Mouse (Mus musculus) right cerebral cortex, postnatal 4 days (tissue): ENCODE measurements around the gene Tnrc6b.

Source experiments
- DNase-seq: peaks from one replicate; pipeline ENCODE4 v3.0.0-alpha.2; 2022

Tnrc6b gene

DNA sequence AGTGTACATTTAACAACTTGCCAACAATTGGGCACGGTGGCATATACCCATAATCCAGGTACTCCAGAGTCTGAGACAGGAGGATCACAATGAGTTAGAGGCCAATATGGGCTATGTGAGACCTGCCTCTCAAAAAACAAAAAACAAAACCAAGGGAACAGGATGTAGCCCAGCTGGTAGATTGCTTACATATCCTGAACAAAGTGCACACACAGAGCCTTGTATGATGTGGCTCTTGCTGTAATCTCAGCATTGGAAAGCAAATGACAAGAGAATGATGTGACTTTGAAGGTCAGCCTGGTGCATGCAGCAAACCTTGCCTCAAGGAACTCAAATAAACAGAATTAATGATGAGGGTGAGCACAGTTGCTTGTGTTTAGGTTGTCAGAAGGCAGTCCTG lies 30.7 kb downstream of the Tnrc6b start:
- DNase-seq, result no peak

DNA sequence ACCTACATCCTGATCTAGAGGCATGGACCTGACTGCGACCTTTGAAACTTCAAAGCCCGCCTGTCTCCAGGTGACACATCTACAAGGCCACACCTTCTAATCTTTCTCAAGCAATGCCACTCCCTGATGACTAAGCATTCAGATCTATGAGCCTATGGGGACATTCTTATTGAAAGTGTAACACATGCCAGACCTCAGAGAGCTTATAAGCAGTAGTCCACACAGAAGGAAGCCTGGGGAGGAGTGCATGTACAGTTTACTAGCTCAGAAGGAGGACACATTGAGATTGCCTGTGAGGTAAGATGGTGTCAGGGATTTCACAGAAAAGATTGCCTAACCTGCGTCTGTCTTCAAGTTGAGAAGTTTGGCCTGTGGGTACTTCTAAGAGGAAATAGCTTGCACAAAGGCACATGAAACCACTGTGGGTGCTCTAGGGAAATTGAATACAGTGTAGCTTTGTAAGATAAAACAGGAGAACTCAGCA lies 31.9 kb downstream of the Tnrc6b start:
- DNase-seq, result no peak

DNA sequence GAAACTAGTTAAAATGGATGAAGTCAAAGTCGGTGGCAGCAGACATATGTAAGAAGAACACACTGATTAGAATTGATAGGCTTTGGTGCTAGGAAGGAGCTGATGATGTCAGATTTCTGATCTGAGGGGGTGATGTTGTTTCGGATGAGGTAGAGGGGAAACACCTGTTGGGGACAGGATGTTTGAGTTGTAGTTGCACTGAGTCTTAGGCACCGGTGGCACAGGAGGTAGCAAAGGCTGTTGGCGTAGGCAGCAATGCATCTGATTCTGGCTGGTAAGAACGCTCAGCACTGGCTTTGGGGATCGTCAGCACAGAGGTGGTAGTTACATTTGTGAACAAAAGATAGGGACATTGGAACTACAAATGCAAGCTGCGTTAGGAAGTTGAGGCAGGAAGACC lies 32.5 kb downstream of the Tnrc6b start:
- DNase-seq, result no peak

GRCm38 (mm10) chr15:80744667-80745422 lies 33.7 kb downstream of the Tnrc6b start:
- DNase-seq, result no peak

DNA sequence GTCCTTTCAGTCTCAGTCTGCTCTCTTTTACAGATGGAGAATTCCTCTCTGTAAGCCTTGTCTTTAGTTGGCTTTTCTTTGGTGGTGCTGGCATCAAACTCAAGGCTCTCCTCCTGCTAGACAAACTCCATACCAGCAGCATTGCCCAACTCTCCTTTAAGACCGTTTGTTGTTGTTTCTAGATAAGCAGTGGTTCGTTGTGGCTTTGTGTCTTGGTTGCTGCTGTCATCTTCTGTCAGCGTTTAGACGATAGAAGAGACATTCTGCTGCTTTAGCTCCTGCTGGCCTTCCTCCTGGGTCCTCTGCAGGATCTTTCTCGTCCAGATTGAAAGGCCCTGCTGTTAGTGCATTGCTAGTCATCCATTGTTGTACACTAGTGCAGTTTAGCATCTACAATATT lies 37.9 kb downstream of the Tnrc6b start:
- DNase-seq, result no peak

DNA sequence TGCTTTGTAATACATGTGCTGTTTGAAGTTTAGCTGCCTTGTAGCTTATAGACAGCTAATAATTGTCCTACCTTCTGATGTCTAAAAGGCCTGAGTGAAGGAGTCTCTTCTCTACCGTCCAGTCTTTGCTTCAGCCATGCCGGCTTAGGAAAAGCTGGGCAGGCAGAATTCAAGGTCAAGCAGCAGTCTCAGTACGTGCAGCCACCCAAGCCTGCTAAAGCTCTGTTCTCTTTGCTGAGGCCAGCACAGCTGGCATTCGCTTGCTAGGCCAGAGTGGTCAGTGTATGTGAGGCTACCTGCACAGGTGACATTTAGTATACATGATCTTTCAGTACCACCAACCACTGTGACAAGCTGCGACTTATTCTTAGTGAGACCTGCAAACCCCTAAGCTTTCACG lies 42.2 kb downstream of the Tnrc6b start:
- no peak for DNase-seq

GRCm38 (mm10) chr15:80754103-80754502 lies 43.0 kb downstream of the Tnrc6b start:
- DNase-seq, result no peak

- no peak for DNase-seq
Measured at GRCm38 (mm10) chr15:80759451-80759850, 48.3 kb downstream of the Tnrc6b start.

DNA sequence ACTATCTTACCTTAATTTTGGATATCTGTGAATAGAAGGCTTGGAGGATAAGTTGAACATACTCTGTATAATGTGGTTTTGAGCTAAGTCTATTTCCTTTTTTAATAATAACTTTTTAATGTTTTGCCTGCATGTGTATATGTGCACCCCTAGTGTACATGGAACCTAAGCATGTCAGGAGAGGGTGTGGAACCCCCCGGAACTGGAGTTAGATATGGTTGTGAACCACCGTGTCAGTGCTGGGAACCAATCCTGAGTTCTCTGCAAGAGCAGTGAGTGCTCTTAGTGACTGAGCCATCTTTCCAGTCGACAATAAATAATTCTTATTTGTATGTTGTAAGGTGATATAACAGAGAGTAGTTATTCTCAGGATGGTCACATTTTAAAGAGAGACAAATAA lies 49.4 kb downstream of the Tnrc6b start:
- DNase-seq, result no peak

- DNase-seq, result no peak
Measured at GRCm38 (mm10) chr15:80760935-80761334, 49.8 kb downstream of the Tnrc6b start.

GRCm38 (mm10) chr15:80762621-80763020 lies 51.5 kb downstream of the Tnrc6b start:
- no peak for DNase-seq

DNA sequence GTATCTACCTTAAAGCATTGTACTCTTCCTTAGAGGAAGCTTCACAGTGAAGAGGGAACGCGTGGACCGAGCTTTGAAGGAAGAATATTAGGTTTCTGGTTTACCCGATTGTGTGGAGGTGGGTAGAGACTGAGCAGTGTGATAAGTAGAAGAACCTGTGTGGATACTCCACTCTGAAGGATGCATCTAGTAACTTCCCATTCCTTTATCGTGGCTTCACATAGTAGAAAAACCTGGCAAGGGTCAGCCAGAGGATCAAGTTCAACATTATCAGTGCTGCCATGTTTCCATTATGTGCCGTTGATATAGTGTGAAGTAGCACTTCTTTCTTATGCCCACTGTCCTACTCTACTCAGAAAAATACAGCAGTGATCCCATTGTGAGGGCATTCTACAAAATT lies 53.6 kb downstream of the Tnrc6b start:
- no peak for DNase-seq

- DNase-seq, result no peak
Measured at GRCm38 (mm10) chr15:80765381-80765780, 54.3 kb downstream of the Tnrc6b start.

- DNase-seq, result no peak
Measured at GRCm38 (mm10) chr15:80768216-80768615, 57.1 kb downstream of the Tnrc6b start.

GRCm38 (mm10) chr15:80771926-80772441 lies 60.9 kb downstream of the Tnrc6b start:
- DNase-seq, result no peak

- no peak for DNase-seq
Measured at GRCm38 (mm10) chr15:80774666-80775065, 63.6 kb downstream of the Tnrc6b start.

DNA sequence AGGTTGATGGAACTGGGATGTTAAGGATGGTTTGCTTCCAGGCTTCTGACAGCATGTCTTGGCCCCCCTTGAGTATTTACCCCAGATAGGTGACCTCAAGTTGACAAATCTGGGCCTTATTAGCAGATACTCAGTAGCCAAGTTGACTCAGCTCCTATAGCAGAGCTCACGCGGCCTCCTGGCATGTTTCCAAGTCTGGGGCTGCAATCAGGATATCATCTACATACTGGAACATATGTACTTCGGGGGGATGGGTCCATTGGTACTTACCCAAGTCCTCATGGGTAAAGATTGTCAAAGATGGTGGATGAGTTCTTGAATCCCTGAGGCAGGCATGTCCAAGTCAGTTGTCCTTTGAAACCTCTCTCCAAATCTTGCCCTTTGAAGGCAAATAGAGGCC lies 67.9 kb downstream of the Tnrc6b start:
- no peak for DNase-seq

DNA sequence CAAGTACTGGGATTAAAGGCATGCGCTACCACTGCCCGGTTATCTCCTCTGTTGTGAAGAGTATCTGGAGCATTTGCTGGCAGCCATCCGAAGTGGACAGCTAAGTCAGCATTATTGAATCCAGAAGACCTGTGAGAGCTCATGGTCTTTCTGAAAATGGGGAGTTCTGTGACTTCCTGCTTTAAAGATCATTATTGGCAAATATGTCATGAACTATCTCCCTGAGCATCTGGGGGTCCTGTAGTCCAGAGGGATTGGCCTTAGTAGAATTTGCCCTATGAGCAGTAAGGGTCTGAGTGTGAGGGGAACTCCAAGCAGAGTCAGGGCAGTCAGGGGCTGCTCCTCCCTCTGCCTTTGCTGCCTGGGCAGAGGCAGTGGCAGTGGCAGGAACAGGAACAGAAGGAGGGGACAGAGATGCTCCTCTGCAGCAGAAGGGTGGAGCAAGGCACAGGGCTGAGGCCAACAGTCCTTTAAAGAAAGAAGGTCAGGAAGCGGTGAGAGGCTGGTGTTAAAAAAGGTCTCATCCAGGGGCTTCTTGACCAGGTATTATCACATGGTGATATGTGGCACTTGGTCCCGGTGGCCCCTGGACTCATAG lies 69.1 kb downstream of the Tnrc6b start:
- no peak for DNase-seq

- DNase-seq, result no peak
Measured at GRCm38 (mm10) chr15:80781218-80781806, 70.2 kb downstream of the Tnrc6b start.

DNA sequence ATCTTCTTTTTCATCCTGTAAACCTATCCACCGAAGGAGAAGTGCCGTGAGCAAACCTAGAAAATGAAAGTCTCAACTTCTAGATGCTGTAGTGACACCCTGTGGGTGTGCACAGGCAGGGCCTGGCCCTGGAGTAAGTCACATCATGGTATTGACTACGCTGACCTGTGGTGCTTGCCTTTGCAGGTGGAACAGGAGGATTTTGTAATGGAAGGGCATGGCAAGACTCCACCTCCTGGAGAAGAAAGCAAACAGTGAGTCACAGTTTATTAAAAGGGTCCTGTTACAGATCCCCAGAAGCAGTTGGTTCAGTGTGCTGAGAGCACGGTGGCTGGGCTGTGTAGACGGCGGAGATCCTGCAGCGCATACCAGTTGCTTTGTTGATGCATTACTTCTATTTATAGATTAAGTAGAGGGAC lies 73.4 kb downstream of the Tnrc6b start:
- DNase-seq, result no peak

- DNase-seq, result no peak
Measured at GRCm38 (mm10) chr15:80785699-80786098, 74.6 kb downstream of the Tnrc6b start.

- DNase-seq, result no peak
Measured at GRCm38 (mm10) chr15:80787746-80788145, 76.6 kb downstream of the Tnrc6b start.

GRCm38 (mm10) chr15:80792556-80792955 lies 81.4 kb downstream of the Tnrc6b start:
- no peak for DNase-seq

DNA sequence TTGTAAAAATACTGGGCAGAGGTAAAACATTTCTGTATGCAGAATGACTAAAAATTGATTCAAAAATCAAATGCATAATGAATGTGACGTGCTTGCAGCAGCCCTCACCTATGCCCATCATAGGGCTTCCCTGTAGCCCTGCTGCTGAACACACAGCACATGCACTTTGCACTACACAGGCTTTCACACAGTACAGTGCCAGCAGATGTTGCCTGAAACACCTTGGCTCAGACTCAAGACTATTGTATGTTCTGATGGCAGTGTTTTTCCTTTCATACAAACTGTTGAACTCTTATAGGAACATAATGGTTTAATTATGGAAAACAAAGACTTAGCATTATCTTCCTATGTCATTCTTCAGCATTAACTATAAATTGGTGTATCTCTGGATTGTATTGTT lies 84.0 kb downstream of the Tnrc6b start:
- DNase-seq, result no peak
